Mouse (Mus musculus): ENCODE measurements around the gene Hmbs.
"Not testable (repeated sequence)": the region's sequence is repeated elsewhere in the genome, so short reads cannot be mapped to it uniquely, and the experiment has no call there.

Gene Hmbs

GRCm38 (mm10) chr9:44345570-44346433, 1.8 kb upstream of the Hmbs start:
- peak in 1 of 2 experiments; percentile 26 for DNase-seq (ENCODE audit: low spot score in 2 of 2)

- DNase-seq (ENCODE audit: low spot score in 2 of 2): no peak
These were observed 738 bp downstream of the Hmbs start for GRCm38 (mm10) chr9:44343290-44343689.

- no peak for DNase-seq (ENCODE audit: low spot score in 2 of 2)
These were observed 1.4 kb downstream of the Hmbs start for GRCm38 (mm10) chr9:44342605-44343004.

- DNase-seq (ENCODE audit: low spot score in 2 of 2): no peak
These were observed 1.9 kb downstream of the Hmbs start for GRCm38 (mm10) chr9:44342173-44342572.

GRCm38 (mm10) chr9:44341487-44341886, 2.5 kb downstream of the Hmbs start:
- DNase-seq (ENCODE audit: low spot score in 2 of 2): no peak

GRCm38 (mm10) chr9:44338574-44338973, 5.5 kb downstream of the Hmbs start:
- DNase-seq (ENCODE audit: low spot score in 2 of 2): no peak

- no peak for DNase-seq (ENCODE audit: low spot score in 2 of 2)
These were observed 6.4 kb downstream of the Hmbs start for GRCm38 (mm10) chr9:44337436-44338169.

GRCm38 (mm10) chr9:44336964-44337363, 7.1 kb downstream of the Hmbs start:
- no peak for DNase-seq (ENCODE audit: low spot score in 2 of 2)

GRCm38 (mm10) chr9:44336513-44336912, 7.5 kb downstream of the Hmbs start:
- DNase-seq (ENCODE audit: low spot score in 2 of 2): not testable (repeated sequence)

GRCm38 (mm10) chr9:44336093-44336406, 8.0 kb downstream of the Hmbs start:
- DNase-seq (ENCODE audit: low spot score in 2 of 2): no peak

GRCm38 (mm10) chr9:44335331-44336092, 8.5 kb downstream of the Hmbs start:
- peak; percentile 32 to 47 for DNase-seq (ENCODE audit: low spot score in 2 of 2)

- DNase-seq (ENCODE audit: low spot score in 2 of 2): peak; percentile 99
These were observed 9.4 kb downstream of the Hmbs start, which contains the start of gene H2afx for GRCm38 (mm10) chr9:44334396-44335330. H2afx (plus strand) TSS chr9:44334694.

- DNase-seq (ENCODE audit: low spot score in 2 of 2): no peak
These were observed 10.9 kb downstream of the Hmbs start for GRCm38 (mm10) chr9:44332918-44333638.

- no peak for DNase-seq (ENCODE audit: low spot score in 2 of 2)
These were observed 13.3 kb downstream of the Hmbs start for GRCm38 (mm10) chr9:44330736-44331135.

- DNase-seq (ENCODE audit: low spot score in 2 of 2): no peak
These were observed 16.1 kb downstream of the Hmbs start for GRCm38 (mm10) chr9:44327926-44328325.

GRCm38 (mm10) chr9:44327064-44327711, 16.8 kb downstream of the Hmbs start:
- DNase-seq (ENCODE audit: low spot score in 2 of 2): no peak

- peak; percentile 80 to 88 for DNase-seq (ENCODE audit: low spot score in 2 of 2)
These were observed 17.5 kb downstream of the Hmbs start for GRCm38 (mm10) chr9:44326371-44327063.

GRCm38 (mm10) chr9:44325768-44326370, 18.2 kb downstream of the Hmbs start, which contains the start of gene Dpagt1:
Dpagt1 (plus strand) TSS chr9:44326019.
- no peak for DNase-seq (ENCODE audit: low spot score in 2 of 2)

Data from frontal cortex, postnatal 36 days (tissue).